Mouse (Mus musculus) left cerebral cortex, adult 9 months (tissue): Measurements from ENCODE around the gene Olfr67.
"Not testable (repeated sequence)": the region's sequence is repeated elsewhere in the genome, so short reads cannot be mapped to it uniquely, and the experiment has no call there.

Experiments used
- DNase-seq, 2 experiments: peaks; one replicate each; pipeline ENCODE4 v3.0.0; 2022; ENCODE audit warnings: low spot score in 2 of 2

Gene Olfr67

GRCm38 (mm10) chr7:103771494-103771893, 20.1 kb downstream of the Olfr67 start, which contains the start of gene Olfr69:
Olfr69 (minus strand) TSS chr7:103771594.
- no peak for DNase-seq

DNA sequence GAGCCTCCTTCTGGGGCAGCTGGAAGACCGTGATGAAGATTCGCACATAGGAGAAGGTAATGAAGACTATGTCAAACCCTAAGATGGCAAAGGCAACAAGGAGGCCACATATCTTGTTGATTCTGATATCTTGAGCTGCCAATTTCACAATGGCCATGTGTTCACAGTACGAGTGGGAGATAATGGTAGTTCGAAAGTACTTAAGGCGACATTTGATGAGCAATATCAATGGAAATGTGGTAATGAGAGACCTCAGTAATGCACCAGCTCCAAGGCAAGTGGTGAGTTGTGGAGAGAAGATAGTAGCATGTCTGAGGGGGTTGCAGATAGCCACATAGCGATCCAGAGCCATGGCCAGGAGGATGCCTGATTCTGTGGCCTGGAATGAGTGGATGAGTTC, 23.9 kb downstream of the Olfr67 start:
- not testable (repeated sequence) for DNase-seq

GRCm38 (mm10) chr7:103762212-103762611, 29.4 kb downstream of the Olfr67 start:
- not testable (repeated sequence) for DNase-seq

GRCm38 (mm10) chr7:103757233-103757632, 34.4 kb downstream of the Olfr67 start, which contains the start of gene Olfr630:
Olfr630 (minus strand) TSS chr7:103757333.
- DNase-seq = no peak

DNA sequence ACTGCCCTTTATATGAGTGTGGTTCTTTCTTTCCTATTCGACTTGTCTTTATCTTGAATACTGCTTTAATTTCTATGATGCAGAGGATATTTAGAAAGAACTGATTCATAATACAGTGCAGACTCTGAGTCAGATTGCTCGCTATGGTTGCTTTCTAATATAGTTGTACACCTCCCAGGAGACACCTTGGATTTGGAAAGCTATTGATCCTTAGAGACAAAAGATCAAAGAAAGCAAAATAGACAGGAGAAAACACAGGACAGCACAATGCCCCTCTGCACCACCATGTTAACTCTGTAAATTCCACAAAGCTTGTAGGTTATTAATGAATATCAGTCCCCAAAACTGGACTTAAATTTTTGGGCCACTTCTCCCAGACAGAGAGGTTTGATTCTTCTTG, 46.8 kb downstream of the Olfr67 start, which contains the start of gene Olfr629:
Gene Olfr629 (minus strand): TSS at position 101 of the 400 bp plus-strand sequence.
- no peak for DNase-seq
